Mouse (Mus musculus) gastrocnemius, postnatal 14 days (tissue): ENCODE data around the gene Kiz. TPM values are rescaled to one million over a fixed set of nuclear protein-coding genes. Genes with fewer than 3 reads are reported as not detected.

Experiments used
- DNase-seq: peaks from one replicate; pipeline ENCODE4 v3.0.0; 2021; ENCODE audit warnings: mixed read lengths
- intact Hi-C: fragments of 180-260 bp; cut with DNase I; formaldehyde crosslinking; loops from one replicate; pipeline ENCODE4 v1.15.1; 2025; ENCODE audit warnings: low total_unique reads
- total RNA-seq, 2 experiments: library from RNA; stranded (reverse); gene quantifications; 2 replicates each; pipeline ENCODE4 v1.2.3; 2021

The Kiz gene
- total RNA-seq, 2 experiments from 2014 or later, result 19.9 to 25.1 TPM

GRCm38 (mm10) chr2:147014101-147014886, 158.6 kb downstream of the Kiz start:
- intact Hi-C loops, result no loop called here
- DNase-seq, result no peak

Other genes with a start within 250 kb of the Kiz start
- gene Xrn2, start 157.1 kb downstream of the Kiz start, total RNA-seq, result 10 to 100 TPM; 17.7 to 20.9 TPM
- gene Nkx2-4, start 229.6 kb downstream of the Kiz start, total RNA-seq, result not detected